Mouse (Mus musculus): Measurements from ENCODE around the gene Washc3.
A peak's percentile ranks its signal among the peaks of the same experiment; 100 is the strongest.

Washc3 gene

DNA sequence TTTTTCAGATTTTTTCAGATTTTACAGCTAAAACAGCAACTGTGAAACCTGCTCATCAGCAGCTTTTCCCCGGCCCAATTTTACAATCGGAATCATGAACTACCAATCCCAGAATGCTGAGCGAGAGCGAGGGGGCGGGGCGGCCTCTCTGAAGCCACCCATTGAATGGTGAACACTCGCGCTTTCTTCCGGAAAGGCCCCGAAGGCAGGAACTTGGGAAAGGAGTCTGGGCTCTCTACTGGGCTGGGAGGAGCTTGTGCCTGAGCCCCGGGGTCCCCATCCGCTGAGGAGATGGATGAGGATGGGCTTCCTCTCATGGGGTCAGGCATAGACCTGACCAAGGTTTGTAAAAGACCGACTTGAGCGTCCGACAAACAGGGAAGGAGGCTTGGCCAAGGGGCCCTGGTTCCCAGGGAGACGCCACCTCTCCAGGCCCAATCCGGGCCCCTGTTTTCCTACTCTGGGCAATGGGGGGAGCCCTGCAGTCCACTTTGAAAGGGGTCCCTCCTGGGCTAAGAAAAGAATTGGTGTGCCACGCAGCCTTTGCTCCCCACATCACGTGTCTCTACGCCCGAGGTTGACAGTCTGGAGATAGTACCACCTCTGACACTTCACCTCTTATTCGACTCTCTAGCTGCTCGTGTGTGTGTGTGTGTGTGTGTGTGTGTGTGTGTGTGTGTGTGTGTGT, at the start of gene Washc3:
Gene Washc3 (plus strand): TSS at position 143 of the 688 bp plus-strand sequence.
- peak; percentile 92 for DNase-seq

DNA sequence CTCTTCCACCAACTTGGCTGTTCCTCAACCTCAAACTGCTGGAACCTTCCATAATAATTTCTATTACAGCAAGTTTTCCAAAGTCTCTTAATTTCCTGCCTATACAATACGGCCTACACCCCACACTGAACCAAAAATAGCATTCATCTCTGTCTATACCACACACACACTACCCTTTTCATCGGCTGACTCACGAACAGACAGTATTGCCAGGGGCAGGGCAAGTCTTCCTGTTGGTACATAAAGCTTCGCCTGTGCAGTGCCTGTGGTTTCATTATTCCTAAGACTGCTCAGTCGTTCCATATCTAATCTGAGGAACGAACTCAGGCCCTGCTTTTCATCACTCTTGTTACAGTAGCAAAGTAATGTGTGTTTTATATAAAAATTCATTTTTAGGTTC, 49.2 kb upstream of the Washc3 start:
- DNase-seq: no peak

DNA sequence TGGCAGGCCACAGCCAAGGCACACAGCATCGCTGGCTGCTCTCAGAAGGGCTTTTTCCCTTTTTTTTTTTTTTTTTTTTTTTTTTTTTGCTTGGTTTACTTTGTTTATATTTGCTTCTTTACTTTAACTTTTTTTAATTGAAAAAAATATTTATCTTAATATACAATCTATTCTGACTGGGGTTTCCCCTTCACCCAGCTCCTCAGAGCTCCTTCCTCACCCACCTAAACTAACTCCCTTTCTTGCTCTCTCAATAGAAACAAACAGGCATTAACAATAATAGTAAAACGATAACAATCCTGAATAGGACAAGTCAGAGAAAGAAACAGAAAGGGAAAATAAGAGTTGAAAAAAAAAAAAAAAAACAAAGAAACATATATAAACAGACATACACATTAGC, 38.8 kb upstream of the Washc3 start:
- no peak for DNase-seq

DNA sequence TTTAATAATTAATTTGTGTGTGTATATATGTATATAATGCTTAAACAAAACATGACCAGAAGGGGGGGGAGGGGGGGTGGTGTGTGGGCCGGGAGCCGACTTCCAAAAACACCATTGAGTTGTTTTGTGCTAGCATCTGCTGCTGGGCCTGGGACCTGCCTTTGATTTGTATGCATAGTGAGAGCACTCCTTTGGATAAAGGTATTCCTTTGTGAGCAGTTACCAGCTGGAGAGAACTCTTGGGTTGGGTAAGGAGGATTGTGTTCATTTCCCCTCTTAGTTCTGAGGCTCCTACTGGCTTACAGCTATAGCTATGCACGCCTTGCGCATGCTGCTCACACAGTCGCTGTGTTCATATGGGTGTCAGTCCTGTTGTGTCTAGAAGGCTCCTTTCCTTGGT, 38.2 kb upstream of the Washc3 start:
- DNase-seq: no peak

DNA sequence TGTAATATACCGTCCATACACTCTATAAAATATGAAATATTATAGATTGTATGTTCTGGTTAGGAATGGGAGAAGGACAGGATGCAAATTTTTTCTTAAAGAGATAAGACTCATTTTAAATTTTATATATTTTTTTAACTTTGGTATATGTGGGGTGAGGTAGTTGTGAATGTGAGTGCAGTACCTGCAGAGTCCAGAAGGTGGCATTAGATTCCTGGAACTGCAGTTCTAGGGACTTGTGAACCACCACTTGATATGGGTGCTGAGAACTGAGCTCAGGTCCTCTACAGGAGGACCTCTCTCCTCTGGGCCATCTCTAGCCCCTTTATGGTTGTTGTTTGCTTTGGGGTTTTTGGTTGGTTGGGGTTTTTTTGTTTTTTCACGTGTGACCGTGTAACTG, 34.7 kb upstream of the Washc3 start:
- no peak for DNase-seq

DNA sequence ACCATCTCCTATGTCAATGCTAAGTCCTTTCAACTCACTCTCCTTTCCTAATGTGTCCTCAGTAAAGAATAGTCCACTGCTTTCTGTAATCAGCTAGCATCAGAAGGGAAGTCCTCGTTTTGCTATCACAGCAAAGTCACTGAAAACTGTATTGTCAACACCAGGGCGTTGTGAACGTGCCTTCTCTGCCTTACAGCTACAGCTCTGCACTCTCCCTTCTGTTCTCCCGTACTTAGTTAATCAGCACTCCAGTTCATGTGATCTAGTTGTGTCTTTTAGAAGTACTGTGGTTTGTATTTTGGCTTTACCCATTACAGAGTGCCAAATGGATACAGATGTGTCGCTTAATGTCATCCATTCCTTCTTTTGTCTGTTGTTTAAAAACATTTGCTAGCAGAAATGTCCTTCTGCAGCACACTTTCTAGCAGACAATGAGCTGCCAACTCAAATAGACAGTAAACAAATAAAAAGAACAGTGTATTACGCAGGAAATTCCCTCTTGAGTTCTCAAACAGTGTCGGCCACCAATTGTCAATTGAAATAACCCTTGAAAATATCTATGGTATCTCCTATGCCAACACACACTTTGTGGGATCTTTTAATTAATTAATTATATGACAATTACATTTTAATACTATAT, 33.3 kb upstream of the Washc3 start:
- no peak for DNase-seq

DNA sequence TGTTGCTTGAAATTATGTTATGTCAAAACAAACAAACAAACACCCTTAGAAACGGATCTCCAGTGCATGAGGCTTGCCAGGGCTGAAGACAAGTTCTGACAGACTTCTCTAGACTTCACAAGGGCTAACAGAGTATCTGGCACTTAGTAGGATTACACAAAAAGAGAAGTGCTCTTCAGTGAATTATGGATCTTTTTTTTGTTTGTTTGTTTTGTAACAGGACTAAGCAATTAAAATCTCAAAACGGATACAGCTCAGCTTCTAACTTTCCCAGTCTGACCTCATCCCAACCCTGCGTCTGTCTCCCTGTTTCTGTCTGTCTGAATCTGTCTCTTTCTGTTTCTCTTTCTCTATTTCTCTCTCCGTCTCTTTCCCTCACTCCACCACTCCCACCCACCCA, 352 bp upstream of the Washc3 start:
- no peak for DNase-seq

DNA sequence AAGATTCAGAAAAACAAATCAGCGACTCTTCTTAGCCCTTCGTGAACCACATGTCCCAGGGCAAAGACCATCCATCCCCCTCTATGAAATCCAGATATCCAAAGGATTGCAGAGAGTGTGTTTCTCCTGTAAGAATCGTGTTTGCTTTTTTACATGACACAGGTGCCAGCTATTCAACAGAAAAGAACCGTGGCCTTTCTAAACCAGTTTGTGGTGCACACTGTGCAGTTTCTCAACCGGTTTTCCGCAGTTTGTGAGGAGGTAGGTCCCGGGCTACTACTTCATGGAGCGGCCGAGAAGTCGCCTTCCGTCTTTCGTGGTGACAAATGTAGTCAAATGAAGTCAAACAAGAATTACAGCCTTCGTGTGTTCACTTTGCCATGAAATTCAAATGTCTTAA, 757 bp downstream of the Washc3 start:
- DNase-seq: no peak

DNA sequence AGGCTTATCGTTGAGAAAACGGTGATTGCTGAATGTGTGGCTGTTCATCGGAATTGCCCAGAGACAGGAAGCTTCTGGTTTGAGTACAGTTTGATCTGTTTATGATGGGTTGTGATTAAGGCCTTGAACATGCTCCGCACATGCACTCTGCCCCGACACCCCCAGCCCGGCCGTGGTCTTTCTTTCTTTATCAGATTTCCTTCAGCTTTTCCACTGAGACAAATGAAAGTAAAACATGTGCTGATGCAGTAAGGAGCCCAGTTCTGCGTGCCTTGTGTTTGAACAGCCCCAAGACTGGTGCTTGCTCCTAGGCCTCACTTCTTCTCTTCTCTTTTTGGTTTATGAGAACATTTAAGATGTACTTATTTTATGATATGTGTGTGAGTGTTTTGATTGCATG, 1.7 kb downstream of the Washc3 start:
- no peak for DNase-seq

DNA sequence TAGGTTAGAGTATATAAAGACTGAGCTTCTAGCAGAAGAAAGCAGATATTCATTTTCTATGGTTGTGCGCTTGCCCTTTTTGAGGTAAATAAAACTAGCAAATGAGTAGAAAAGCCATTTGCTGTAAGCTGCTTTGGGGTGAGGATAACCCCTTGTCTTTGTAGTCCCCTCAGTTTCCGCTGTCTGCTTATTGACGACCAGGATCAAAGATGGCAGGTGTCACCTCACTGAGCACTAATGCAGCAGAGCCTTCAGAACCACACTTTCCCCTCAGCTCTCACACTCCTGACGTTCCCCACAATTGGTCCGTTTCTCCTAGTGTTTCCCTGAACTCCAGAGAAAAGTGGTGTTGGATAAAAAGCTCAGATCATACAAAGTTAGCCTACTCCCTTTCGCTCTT, 2.3 kb downstream of the Washc3 start:
- no peak for DNase-seq

DNA sequence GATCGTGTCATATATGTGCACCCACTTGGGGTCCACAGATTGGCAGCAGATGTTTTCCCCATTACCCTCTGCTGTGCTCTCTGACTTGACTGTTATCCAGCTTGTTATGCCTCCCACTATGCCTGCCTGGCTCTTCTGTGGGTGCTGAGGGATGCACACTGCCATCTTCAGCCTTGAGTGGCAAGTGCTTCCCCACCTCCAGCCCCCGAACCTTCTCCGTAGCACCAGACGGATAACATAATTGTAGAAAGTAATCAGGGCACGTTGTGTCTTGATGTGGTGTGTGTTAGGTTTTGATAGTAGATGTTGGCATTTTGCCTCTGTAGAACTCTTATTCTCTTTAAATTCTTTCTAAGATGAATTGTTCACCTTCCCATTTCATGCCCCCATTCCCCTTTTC, 11.8 kb downstream of the Washc3 start:
- DNase-seq: no peak

DNA sequence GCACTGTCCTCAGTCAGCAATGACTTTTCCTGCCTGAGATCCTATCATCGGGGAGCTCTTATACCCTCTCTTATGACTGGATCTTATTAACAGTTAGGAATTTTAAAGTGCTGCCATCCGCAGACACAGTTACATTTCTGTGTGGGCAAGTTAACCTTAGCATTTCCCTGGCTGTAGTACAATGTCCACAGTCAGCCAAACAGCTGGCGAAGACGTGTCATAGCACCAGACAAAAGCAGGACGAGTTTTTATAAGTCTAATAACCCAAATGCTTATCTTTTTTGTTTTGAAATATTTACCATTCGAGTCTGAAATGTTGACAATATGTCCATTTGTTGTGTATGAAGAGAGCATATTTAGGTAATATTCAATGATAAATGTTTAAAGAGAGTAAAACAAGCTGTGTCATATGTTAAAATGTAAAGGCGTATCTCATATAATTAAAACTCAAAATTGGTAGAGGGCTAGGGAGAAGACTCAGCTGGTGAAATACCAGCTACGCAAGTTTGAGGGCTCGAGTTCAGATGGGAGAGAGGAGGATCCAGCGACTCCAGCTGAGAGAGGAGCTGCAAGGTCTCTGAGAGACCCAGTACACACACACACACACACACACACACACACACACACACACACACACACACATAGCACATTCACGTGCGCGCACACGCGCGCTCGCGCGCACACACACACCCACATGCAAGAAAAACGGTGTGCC, 14.1 kb downstream of the Washc3 start:
- DNase-seq: no peak

DNA sequence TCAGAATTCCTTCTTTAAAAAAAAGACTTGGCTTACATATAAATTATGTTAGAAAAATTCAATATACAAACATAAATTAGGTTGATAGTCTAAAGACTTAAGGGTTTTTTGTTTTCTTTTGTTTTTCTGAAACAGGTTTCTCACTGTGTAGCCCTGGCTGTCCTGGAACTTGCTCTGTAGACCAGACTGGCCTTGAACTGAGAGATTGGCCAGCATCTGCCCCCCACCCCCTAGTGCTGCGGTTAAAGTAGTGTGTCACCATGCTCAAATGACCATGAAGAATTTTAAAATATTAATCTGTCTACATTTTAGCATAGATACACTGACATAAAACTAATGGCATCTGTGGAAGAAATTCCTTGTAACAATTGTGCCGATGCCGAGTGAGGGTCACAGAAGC, 17.3 kb downstream of the Washc3 start:
- DNase-seq: no peak

DNA sequence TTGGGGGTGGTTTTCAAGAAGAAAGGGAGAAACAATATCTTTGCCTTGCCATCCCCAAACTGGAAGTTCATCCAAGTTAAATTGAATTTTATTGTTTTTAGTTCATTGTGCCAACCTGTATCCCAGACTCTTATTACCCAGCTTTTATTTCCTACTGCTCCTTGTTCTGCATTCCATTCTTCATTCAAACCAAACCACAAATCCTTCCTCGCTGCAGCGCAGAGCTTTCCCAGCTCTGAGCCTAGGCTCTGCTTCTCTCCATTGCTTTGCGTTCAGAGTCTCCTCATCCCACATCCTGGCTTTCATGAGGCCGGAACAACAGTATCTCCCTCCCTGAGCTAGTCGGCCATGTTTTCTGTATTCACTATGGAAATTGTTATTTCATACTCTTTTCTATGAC, 20.8 kb downstream of the Washc3 start:
- DNase-seq: no peak

DNA sequence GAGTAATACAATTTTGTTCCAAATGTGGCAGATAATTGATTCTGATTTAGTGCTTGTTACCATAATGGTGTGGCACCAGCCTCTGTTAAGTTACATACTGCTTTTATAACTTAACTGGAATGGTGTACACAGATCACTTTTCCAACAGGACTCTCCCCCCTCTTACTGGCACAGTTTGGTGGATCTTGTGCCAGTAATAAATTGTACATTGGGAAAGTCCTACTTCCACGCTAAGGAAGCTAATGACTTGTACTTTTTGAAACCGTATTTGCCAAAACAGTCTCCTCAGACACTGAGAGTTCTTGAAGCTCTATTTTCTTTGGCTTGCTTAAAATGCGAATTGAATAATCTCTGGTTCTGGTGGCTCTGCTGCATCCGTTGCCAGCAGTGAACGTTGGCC, 24.5 kb downstream of the Washc3 start:
- DNase-seq: no peak

DNA sequence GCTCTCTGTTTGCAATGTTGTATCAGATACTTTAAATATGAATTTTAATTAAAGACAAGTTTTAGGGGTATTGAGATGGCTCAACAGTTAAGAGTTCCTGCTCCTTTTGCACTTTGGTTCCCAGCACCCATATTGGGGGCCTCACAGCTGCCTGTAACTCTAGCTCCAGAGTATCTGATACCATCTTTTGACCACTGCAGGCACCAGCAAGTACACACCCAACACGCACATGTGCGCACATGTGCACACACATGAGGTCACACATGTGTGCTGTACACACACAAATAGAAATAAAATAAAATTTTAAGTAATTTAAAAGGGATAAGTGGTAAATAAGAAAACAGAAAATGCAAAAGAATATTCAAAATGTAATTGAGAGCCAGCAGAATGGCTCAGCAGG, 27.1 kb downstream of the Washc3 start:
- no peak for DNase-seq

DNA sequence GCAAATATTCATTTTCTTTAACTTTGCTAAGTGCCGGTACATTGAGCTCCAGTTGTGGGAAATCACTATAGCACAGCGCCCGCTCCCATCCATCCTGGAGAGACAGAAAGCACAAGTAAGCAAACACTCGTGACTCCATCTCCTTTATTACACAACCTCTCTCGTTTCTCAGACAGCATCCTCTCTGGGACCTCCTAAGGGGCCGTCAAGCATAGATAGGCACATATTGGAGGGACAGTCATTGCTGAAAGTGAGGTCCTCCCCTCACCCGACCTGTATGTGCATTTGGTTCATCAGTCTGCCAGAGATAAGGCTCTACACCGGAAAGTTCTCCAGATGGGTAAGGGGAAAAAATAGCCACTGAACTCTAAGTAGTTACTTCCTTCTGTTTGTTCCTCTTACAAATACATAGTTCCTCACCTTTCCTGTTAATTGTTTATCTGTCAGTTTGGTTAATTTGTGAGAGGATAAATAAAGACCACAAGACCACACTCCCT, 27.7 kb downstream of the Washc3 start:
- no peak for DNase-seq

DNA sequence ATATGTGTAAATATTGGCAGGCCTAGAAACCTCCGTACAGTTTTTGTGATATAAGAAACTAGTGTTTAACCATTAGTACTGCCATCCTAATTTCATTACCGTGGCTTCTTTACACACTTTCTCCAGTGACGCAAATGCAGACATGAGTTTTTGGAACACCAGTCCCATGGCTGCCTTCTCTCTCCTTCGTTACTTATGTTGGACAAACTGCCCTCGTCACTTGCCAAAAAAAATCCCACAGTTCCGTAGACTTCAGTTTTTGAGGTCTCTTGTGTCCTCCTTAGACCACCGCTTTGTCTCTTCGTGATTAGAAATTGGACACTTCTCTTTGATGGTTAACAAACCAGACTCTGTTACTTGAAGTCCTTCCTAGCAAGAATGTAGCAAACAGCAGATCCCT, 30.8 kb downstream of the Washc3 start:
- DNase-seq: no peak

DNA sequence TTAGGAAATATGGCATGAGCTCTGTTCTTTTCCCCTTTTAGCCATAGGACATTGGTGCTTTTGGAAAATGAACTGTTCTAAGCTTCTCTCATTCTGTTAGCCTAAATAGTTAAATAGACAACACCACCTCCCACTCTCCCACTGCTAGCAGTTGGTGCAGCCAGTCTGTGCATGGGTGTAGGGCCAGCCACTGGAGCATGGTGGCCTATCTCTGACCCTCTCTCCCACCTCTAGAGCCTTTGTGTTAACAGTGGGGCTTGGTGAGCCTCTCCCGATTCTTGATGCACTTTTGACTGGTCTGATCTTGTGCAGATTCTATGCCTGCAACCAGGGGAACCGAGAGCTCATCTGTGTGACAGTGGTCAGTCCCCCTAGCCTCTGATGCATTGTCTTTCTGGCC, 31.9 kb downstream of the Washc3 start:
- DNase-seq: no peak

DNA sequence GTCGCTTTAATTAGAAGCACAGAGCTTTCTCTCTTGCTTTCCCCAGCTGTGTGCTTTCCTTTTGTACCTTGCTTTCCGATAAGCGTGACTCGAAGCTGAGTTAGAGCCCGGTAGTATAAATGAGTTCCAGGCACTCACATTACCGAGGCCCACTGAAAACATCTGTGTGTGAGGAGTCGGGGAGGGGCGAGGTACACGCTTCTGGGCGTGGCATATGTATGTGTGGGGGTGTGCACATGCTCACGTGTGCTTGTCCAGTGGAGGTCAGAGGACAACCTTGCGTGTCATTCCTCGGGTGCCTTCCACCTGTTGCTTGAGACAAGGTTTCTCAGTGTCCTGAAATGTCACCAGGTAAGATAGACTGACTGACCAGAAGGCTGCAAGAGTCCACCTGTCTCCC, 43.8 kb downstream of the Washc3 start:
- no peak for DNase-seq

DNA sequence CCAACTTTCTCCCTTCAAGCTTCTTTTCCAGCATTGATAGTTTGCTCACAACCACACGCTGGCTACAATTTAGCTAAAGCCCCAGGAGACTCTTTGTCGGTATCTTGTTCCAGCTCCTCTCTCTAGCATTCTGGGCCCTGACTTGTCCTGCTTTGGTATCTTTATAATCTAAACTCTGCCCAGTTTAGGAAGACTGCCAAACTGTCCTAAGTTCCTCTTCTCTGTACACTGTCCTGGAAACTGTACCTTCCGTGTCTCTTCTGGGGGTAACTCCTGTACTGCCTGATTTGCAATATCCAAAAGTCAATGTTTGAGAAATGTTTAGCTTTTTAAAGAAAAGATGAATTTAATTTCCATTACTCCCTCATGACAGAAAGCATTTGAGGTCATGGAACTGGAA, 49.4 kb downstream of the Washc3 start:
- DNase-seq: no peak

DNA sequence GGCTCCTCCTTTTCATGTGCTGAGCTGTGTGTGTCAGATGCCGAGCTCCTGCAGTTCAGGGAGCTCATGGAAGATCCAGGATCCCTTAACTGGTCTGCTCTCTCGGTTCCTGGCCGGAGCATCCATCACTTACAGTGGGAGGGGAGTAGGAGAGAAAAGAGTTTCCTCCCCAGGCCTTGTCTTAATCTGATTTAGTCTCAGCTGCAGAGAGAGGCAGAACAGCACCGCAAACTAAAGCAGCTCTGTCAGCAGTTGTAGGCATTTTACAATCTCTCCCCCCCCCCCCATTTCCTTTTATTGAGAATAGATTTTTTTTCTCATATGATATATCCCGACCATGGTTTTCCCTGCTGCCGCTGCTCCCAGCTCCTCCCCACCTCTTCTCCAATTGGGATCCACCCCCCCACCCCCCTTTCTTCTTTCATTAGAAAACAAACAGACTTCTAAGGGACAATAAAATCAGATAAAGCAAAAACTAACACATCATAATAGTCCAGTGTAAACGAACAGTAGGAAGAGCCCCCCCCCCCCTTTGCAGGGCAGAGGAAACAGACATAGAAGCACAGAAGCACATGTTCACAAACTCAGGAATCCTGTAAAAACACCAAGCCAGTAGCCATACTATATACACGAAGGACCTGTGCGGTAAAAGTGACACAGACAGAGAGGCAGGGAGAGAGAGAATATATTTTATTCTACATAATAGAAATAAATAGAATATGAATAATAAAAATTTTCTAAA, 51.4 kb downstream of the Washc3 start:
- DNase-seq: no peak

DNA sequence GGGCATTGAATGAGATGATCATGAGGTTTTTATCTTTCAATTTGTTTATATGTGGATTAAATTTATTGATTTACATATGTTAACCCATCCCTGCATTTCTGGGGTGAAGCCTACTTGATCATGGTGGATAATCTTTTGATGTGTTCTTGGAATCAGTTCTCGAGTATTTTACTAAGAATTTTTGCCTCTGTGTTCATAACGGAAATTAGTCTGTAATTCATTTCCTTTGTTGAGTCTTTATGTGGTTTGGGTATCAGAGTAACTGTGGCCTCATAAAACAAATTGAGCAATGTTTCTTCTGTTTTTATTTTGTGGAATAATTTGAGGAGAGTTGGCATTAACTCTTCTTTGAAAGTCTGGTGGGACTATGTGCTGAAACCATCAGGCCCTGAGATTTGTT, 54.7 kb downstream of the Washc3 start:
- no peak for DNase-seq

DNA sequence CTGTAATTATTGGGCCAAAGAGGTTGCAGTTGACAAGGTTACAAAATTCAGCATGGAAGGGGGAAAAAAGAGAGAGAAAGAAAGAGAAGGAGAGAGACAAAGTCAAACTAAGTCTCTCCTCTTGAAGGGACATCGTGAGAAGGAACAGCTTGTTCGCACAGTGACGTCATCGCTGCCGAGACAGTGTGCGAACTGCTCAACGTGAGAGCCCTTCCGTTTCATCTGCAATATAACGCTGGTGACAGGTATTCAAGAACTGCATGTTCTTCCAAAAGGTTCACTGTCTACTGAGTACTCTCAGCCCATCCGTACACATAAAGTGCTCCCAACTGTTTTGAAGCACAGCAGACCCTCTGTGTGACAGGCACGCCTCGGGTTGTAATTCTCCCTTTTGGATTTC, 59.4 kb downstream of the Washc3 start:
- no peak for DNase-seq

All from right cerebral cortex, postnatal 4 days (tissue).